Mouse (Mus musculus) CD4-positive, CD25-positive, alpha-beta regulatory T cell, adult 4 months (primary cell): ENCODE results near the gene Adcy5. TPM values are rescaled to one million over a fixed set of nuclear protein-coding genes. Genes with fewer than 3 reads are reported as not detected.

Experiments
- ATAC-seq: one replicate; pipeline ENCODE4 v1.8.0; 2017
- polyA plus RNA-seq, 2 experiments: library from polyadenylated mRNA; unstranded; fragments of 100-300 nt; shearing (Covaris generic); gene quantifications; one replicate each; pipeline ENCODE4 v1.2.1; 2017

Gene Adcy5
- polyA plus RNA-seq, 2 experiments from 2014 or later, result 0.08 to 0.14 TPM

- no peak for ATAC-seq
Measured at GRCm38 (mm10) chr16:35271572-35271971, 116.9 kb downstream of the Adcy5 start.

- no peak for ATAC-seq
Measured at GRCm38 (mm10) chr16:35272417-35272816, 117.7 kb downstream of the Adcy5 start.

- no peak for ATAC-seq
Measured at GRCm38 (mm10) chr16:35278166-35278565, 123.5 kb downstream of the Adcy5 start.

- no peak for ATAC-seq
Measured at GRCm38 (mm10) chr16:35282456-35282855, 127.8 kb downstream of the Adcy5 start.

GRCm38 (mm10) chr16:35285821-35286220, 131.1 kb downstream of the Adcy5 start:
- no peak for ATAC-seq

GRCm38 (mm10) chr16:35287244-35287643, 132.6 kb downstream of the Adcy5 start:
- ATAC-seq, result no peak

GRCm38 (mm10) chr16:35297786-35298185, 143.1 kb downstream of the Adcy5 start:
- no peak for ATAC-seq

- ATAC-seq, result no peak
Measured at GRCm38 (mm10) chr16:35300156-35300555, 145.5 kb downstream of the Adcy5 start.

GRCm38 (mm10) chr16:35302441-35303280, 148.0 kb downstream of the Adcy5 start:
- no peak for ATAC-seq

GRCm38 (mm10) chr16:35303721-35304120, 149.0 kb downstream of the Adcy5 start:
- no peak for ATAC-seq

- no peak for ATAC-seq
Measured at GRCm38 (mm10) chr16:35304416-35304815, 149.7 kb downstream of the Adcy5 start.

GRCm38 (mm10) chr16:35305226-35305625, 150.5 kb downstream of the Adcy5 start:
- no peak for ATAC-seq

GRCm38 (mm10) chr16:35306631-35307030, 152.0 kb downstream of the Adcy5 start:
- ATAC-seq, result no peak

GRCm38 (mm10) chr16:35307331-35307730, 152.7 kb downstream of the Adcy5 start:
- no peak for ATAC-seq

GRCm38 (mm10) chr16:35308016-35308415, 153.3 kb downstream of the Adcy5 start:
- ATAC-seq, result no peak

GRCm38 (mm10) chr16:35308486-35309143, 153.9 kb downstream of the Adcy5 start:
- ATAC-seq, result no peak

- no peak for ATAC-seq
Measured at GRCm38 (mm10) chr16:35309634-35310033, 155.0 kb downstream of the Adcy5 start.

GRCm38 (mm10) chr16:35310551-35311110, 156.0 kb downstream of the Adcy5 start:
- no peak for ATAC-seq

GRCm38 (mm10) chr16:35311586-35311985, 156.9 kb downstream of the Adcy5 start:
- no peak for ATAC-seq

- ATAC-seq, result no peak
Measured at GRCm38 (mm10) chr16:35315496-35315895, 160.8 kb downstream of the Adcy5 start.

GRCm38 (mm10) chr16:35316856-35317264, 162.2 kb downstream of the Adcy5 start:
- peak; percentile 58 for ATAC-seq

GRCm38 (mm10) chr16:35317460-35317859, 162.8 kb downstream of the Adcy5 start:
- ATAC-seq, result peak; percentile 59

- no peak for ATAC-seq
Measured at GRCm38 (mm10) chr16:35318397-35318796, 163.7 kb downstream of the Adcy5 start.

- no peak for ATAC-seq
Measured at GRCm38 (mm10) chr16:35319335-35319734, 164.7 kb downstream of the Adcy5 start.
